Mouse (Mus musculus) spleen, adult 2 months (tissue): ENCODE data around the gene Nalcn.

ENCODE experiments used
- CTCF ChIP-seq: fragments of 200-500 bp; IDR thresholded peaks from 2 replicates; pipeline ENCODE4 v1.5.1; 2011; ENCODE audit warnings: mild to moderate bottlenecking, inconsistent platforms; ENCODE audit not compliant: insufficient read depth, insufficient read length, insufficient replicate concordance; ENCODE audit errors: extremely low read depth
- POLR2A ChIP-seq: fragments of 200-500 bp; IDR thresholded peaks from 2 replicates; pipeline ENCODE4 v1.6.1; 2011; ENCODE audit warnings: low read depth, low read length, inconsistent platforms

- TF ChIP-seq POLR2A (no peak), CTCF (no peak)
These were observed 274.0 kb downstream of the Nalcn start for GRCm38 (mm10) chr14:123352973-123353372.
